Mouse (Mus musculus) WW6 (cell line): ENCODE data around the gene Usp50.

Experiments
- DNase-seq: peaks from one replicate; pipeline ENCODE4 v3.0.0-alpha.2; 2013; ENCODE audit warnings: low read depth, low spot score

The Usp50 gene

GRCm38 (mm10) chr2:126743389-126743788, 39.9 kb downstream of the Usp50 start:
- no peak for DNase-seq

GRCm38 (mm10) chr2:126740314-126740713, 43.0 kb downstream of the Usp50 start:
- DNase-seq = no peak

DNA sequence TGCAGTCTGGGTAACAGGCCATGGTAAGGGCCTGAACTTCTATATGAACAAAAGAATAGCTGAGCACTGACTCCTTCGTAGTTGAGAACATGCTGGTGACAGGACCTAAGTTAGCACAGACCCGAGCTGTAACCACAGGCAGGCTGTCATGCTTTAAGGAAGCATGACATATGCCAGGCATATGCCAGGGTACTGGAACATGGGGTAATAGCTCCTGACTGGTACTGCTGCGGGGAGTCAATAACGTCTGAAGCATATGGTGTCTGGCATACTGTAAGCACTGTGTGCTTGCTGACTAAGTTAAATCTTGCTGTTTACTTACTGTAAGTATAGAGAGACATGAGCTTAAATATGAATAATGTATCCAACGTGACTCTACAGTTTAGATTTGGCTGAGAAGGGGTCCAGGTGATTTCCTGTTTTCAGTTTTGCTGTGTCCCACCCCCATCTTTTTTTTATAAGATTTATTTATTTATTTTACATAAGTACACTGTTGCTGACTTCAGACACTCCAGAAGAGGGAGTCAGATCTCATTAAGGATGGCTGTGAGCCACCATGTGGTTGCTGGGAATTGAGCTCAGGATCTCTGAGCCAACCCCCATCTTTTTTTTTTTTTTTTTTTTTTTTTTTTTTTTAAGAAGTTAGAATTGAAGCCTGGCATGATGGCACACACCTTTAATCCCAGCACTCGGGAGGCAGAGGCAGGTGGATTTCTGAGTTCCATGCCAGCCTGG, 47.8 kb downstream of the Usp50 start:
- DNase-seq = no peak

- DNase-seq = no peak
Observed at GRCm38 (mm10) chr2:126730502-126730901, 52.8 kb downstream of the Usp50 start.

GRCm38 (mm10) chr2:126729207-126729606, 54.1 kb downstream of the Usp50 start:
- DNase-seq = no peak

DNA sequence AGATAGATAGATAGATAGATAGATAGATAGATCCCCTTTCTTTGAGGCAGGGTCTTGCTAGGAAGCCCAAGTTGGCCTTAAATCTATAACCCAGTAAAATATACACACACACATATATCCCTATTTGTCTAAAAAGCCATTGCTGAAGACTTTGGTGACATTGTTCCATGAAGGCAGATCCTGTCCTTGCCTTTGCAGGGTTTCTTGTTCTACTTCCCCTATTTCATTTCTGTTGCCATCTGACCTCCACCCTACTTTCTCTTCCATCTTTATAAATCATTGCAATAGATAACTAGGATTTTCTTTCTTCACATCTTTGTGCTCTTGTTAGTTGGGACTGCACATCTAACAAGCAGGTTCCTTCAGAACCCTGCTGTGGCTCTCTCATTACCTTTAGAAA, 70.3 kb downstream of the Usp50 start:
- DNase-seq = no peak

DNA sequence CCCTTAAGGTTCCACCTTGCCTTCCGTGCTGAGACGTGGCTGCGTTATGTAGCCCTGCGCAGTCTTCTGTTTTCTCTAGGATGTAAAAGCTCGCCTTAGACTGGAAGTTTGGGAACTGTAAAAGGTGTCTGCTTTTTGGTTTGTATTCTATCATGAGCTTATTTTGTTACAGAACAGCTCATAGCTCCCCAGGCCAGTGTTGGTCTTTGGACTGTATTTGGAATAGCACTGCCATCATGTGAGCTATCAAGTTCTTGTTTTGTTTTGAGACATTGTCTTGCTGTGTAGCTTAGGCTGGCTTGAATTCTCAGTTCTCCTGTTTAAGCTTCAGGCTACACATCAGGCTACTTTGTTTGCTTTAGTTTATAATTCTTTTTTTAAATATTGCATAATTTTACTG, 70.7 kb downstream of the Usp50 start:
- DNase-seq = no peak

GRCm38 (mm10) chr2:126708361-126708760, 74.9 kb downstream of the Usp50 start:
- DNase-seq = no peak

- DNase-seq = no peak
Observed at GRCm38 (mm10) chr2:126707438-126707779, 75.9 kb downstream of the Usp50 start.

GRCm38 (mm10) chr2:126706759-126707437, 76.4 kb downstream of the Usp50 start, which contains the start of gene Usp8:
TSS of gene Usp8 (plus strand) at chr2:126707328.
- peak; percentile 86 for DNase-seq

DNA sequence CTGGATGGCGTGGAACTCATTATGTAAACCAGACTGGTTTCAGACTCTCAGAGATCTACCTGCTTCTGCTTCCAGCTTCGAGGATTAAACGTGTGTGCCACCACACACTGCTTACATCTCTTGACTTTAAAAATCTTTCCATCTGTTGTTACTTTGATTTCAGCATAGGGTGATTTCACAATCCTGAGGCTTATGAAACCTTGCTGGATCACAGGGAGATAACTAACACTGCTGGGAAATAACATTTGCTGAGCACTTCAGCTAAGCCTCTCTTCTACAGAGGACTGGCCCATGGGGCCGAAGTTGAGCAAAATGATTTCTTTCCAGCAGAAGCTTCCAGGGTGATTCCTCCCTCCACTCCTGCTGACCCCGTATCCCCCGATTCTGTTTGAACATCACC, 88.0 kb downstream of the Usp50 start:
- DNase-seq = no peak

DNA sequence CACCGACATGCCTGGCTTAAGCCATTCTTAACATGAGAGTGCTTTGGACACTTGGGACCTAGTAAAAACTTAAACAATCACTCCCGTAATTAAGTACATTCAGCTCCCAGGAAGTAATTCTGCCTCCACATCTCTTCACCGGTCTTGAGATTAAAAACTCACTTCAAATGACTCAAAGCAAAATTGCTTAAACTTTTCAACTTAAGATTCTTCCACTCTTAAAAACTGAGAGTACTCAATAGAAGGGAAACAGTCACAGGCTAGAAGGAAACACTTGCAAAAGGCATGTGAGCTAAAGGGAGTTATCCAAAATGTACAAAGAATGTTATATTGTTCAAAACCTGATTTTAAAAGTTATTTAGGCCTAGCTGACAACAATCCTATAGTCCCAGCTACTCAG, 92.0 kb downstream of the Usp50 start:
- no peak for DNase-seq

DNA sequence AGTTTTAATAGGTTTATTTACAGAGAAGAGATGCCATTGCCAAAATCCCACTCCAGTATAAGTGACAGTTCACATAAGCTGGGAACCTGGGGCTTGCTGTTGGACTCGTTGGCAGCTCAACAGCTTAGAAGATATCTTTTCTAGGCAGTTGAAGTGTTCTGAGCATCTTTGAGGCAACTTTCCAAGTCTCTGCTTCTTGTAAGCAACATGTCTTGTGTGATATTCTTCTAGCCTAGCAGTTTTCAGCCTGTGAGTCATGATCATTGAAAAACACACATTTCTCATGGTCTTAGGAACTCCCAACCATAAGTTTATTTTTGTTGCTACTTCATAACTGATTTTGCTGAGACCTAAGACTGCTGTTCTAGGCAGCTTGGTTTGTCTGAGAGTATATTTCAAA, 100.3 kb downstream of the Usp50 start:
- no peak for DNase-seq

- DNase-seq = no peak
Observed at GRCm38 (mm10) chr2:126682333-126682732, 100.9 kb downstream of the Usp50 start.

- no peak for DNase-seq
Observed at GRCm38 (mm10) chr2:126677366-126677765, 105.9 kb downstream of the Usp50 start.

DNA sequence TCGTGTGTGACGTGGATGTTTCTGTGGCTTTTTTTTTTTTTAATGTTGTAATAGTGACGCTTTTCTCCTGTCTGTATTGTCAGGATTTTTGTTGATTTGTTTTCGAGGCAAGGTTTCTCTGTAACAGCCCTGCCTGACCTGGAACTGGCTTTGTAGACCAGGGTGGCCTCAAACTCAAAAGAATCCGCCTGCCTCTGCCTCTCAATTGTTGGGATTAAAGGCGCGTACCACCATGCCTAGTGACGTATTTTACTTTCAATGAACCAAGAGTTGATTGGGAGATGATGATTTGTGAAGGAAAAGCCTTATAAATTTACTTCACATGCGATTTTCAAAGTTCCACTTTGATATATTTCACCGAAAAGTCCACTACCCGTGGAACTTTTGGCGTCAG, 107.2 kb downstream of the Usp50 start, which contains the start of gene Gabpb1:
TSS of gene Gabpb1 (minus strand) at position 216 of the 394 bp plus-strand sequence.
- DNase-seq = no peak

DNA sequence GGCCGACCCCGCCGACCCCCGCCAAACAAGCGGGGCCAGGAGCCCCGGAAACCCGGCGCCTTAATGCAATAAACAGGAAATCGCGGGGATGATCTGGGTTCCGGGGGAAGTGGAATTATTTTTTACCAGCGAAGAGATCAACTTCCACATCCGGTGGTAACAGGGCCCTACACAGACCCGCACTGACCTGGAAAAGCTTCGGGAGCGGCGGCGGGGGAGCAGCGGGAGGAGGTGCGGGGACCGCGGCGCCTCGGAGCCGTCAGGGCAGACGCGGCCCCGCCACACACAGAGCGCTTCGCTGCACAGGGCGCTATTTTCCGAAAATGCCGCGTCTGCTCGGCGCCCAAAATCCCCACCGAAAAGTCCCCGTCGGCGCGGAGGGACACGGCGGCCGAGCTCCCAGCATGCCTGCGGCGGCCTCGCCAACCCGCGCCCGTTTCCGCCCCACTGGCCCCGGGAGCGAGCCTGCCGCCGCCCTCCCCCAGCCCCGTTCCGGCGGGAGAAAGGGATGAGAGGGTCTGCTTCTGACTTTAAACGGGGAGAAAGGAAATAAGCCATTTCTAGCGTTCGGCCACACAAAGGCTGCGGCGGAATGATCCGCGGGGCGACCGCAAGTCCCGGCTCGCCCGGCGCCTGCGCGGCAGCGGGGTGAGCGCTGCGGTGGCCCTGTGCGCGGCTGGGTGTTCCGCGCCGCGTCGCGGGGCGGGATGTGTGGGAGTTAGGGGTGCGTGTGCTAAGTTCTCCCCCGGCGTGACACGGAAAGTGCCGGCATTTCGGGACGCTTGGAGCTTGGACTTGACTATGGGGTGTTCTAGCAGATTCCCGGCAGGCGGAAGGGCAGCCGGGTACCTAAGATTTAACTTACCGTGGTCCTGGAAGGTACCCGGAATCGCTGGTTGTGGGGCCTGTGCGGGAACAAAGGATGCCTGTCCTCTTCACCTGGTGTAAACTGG, 107.8 kb downstream of the Usp50 start:
- DNase-seq = peak; percentile 80

- no peak for DNase-seq
Observed at GRCm38 (mm10) chr2:126674441-126675168, 108.7 kb downstream of the Usp50 start.

DNA sequence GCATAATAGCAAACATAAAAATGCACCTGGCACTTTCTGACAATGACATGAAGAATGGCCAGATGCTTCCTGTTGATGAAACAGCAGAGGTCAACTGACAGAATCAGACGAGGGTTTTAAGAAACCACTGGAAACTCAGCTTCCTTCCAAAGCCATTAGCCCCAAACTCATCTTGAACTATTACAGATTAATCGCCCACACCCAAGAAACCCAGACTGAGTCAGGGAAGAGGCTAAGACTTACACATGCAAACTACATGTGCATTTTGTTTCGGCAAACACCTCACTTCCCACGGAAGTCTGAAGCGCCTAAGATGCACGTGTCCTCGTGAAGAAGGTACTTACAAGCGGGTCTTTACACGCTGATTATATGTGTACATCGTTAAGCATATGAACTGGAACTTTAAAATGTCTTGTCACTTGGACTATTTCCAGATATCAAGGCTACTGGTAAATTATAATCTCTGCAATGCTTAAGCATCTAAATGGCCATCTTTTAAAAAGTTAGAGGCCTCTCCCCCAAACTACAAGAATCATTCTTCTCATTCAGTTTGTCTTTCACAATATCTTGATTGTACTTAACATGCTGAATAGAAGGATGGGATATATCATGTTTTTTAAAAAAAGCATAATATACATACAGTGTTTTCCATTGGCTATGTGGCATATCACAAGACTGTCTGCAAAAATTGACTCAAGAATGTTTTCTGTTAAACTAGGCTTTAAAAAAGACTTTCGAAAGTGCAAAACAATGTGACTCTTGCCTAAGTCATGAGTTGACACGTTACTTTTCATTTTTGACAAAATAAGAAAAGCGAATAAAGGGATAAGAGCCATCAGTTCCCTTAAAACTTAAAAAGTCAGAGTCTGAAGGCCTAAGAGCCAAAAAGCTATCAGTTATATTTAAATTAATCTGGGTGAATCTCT, 109.7 kb downstream of the Usp50 start:
- DNase-seq = no peak

DNA sequence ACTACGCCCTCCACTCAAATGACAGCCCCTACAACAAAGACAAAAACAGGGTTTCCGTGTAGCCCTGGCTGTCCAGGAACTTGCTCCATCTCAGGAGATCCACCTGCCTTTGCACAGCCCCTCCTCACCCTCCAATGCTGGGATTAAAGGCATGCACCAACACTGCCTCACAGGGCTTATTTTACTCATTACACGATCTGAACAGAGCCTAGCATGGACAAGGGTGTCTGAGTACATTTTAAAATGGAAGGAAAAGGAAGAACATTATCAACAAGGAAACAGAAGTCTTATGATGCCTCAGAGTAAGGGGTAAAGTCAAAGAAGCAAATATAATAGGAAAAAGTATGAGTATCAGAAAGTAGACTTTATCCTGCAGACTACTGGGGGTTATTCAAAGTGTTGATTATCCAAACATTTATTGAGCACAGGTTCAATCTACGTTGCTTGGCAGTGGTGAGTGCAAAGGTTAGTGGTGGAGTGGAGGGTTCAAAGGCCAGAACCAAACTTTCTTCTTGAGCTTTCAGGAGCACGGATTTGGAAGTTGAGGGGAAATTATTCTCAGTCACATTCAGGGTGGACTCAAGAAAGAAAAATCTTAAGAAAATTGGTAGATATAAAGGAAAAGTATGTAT, 114.5 kb downstream of the Usp50 start:
- DNase-seq = no peak
